Mouse (Mus musculus): ENCODE measurements at regions not wholly inside any gene's neighbourhood (a gene's known extent, or its start where the extent isn't known, plus 50 kb on each side); places are given as distances from the start of the nearest gene placed in this dataset.

DNA sequence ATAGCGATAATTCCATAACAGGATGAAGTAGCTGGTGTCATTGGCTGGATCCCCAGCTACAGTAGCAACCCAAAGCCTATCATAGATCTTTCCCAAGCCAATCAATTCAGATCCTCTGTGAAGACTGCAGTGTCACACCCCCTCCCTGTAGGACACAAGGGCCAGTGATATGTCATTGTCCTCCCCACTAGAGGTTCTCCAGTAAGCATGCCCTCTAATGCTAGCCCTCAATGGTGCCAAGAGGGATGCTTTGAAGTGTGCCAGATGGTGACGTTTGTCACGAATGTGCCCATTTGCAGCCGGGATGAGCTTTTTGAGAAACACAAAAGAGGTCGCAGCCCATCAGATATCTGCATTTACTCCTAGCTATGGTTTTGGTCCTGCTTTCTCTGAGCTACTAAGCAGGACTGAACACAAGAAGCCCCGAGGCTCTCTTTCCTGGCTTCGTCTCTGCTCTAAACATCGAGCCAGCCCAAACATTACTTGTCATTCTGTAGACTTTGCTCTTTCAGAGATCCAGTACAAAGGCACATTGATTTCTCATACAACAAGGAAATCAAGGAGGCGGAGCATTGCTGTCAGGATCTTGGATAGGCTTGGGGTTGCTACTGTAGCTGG is 214.2 kb downstream of the Gm19410 start:
- intact Hi-C loops (cut with DNase I; ENCODE audit: low total_unique reads), result no loop called here
- DNase-seq, result no peak

DNA sequence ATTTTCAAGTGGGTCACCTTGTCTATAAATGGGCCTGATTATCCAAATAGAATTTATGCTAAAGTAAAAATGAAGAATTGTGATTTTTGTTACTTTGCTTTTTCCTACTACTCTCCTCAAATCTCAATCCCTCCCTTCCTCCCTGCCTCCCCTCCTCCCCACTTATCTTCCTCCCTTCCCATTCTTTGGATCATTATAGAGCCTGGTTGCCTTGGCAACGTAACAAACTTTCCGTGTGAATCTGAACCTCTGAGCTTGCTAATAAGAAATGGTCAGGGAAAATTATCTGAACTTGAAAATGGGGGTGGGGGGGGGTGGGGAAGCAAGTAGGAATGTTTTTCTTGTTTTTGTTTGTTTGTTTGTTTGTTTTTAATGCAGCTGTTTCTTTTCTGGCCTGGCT is 217.5 kb downstream of the Gm19410 start:
- DNase-seq, result no peak
- intact Hi-C loops (cut with DNase I; ENCODE audit: low total_unique reads), result no loop called here

DNA sequence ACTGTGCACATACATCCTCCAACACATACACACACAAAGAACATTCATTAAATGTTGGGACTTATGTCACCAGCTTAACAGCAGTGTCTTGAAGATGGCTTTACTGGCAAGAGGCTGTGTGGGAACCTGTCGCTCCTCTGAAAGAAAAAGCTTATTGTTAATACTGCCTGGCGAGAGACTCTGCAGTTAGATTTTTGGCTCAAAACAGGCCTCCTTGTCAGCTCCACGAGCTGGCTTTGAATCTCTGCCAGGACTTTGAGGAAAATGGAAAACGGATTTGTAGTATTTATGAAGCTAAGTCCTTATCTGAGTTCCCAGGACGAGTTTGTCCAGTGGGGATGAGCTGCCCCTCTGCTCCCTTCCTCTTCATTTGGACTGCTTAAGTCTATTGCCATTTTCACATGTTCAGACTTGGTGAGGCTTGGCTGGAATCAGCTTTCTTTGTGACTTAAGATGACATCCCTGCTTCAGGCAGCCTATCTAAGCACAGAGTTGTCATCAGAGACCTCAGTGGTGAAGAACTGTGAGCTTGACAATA is 219.6 kb downstream of the Gm19410 start:
- no peak for DNase-seq
- intact Hi-C loops (cut with DNase I; ENCODE audit: low total_unique reads), result no loop called here

DNA sequence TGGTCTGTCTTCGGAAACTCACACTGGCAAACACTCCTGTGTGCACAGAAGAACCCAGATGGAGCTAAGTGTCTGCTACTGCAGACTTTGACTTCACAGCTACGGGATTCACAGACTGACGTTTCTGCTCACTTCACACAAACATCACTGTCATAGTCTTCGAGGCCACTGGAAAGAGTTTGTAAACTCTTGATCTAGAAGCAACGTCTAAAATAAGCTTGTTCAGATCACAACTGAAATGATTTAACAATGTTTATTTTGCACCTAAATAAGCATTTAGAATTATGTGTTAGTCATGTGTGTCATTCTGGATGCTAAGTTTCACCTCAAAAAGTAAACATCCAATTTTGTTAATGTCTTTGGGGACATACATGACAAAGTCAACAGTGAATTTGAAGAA is 221.7 kb downstream of the Gm19410 start:
- intact Hi-C loops (cut with DNase I; ENCODE audit: low total_unique reads), result no loop called here
- DNase-seq, result no peak

DNA sequence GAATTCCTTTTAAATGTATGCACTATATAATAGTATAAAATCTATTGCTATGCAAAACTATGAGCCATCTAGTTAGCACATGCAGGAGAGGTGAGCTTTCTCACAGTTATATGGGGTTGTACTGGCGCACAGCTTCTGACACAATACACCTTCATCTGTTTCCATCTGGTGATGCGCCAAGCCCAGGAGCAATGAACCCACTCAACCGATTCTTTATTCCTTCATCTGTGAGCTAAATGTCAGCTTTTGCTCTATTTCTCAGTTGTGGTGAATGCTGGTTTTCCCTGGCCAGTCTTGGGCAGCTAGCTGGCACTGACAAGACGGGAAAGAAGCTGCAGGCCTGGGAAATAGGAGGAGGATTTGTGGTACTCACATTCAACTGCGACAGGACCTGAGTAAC is 225.4 kb downstream of the Gm19410 start:
- intact Hi-C loops (cut with DNase I; ENCODE audit: low total_unique reads), result no loop called here
- DNase-seq, result no peak

DNA sequence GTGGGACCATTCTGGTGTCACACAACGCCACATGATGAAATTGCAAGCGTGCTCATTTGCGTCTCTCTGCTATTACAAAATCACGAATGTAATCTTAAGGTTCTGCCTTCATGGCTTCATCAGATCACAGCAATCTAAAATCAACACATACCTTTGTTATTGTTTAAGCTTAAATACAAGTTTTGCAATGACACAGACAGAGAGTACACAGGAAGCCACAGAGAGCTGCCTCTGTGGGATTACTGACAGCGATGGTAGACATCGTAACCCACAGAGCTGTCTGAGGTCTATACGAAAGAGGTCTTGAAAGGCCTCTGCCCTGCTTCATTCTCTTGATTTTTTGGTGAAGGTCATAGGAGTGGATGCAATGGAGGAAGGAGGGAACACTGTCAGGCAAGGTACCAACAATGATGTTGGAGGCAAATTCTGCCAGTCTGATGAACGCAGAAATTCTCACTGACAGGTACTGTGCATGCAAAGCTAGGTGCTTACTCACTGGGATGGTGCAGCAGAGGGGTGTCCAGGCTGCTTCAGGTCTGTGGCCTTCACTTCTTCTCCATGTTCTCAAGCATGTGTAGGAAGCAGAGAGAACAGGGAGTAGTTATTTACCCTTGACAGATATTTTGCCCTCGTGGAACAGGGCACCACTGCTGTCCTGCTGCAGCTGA is 226.5 kb downstream of the Gm19410 start:
- no peak for DNase-seq
- intact Hi-C loops (cut with DNase I; ENCODE audit: low total_unique reads), result no loop called here

DNA sequence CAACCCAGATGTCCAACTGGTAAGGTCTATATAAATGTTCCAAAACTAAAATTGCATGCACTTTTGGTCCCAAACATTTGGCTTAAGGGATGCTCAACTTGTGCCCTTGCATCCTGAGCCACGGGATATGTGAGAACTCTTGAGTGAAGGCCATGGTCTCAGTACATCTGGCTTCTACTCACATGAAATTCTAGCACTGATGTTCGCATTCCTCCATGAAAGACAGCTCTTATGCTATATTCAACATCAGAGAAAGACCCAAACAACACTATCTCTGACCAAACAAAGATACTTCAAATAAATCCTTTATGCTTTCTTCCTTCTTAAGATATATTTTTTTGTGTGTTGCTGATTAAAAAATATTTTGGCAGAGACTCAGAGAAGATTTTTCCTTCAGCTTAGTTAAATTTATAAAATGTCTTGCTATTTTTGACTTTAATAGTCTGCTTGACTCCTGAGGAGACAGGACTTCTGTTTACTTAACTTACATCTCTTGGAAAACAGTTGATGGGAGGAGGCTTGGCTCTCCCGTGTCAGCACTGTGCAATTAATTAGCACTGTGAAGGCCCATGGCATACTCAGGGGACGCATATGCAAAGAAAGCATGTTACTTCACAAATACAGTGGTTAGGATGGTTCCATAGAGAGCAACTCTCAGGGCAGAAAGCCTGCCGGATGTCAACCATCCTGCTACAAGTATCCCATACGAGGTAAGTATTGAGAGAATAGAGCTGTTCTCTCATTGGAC is 230.9 kb downstream of the Gm19410 start:
- intact Hi-C loops (cut with DNase I; ENCODE audit: low total_unique reads), result no loop called here
- DNase-seq, result no peak

DNA sequence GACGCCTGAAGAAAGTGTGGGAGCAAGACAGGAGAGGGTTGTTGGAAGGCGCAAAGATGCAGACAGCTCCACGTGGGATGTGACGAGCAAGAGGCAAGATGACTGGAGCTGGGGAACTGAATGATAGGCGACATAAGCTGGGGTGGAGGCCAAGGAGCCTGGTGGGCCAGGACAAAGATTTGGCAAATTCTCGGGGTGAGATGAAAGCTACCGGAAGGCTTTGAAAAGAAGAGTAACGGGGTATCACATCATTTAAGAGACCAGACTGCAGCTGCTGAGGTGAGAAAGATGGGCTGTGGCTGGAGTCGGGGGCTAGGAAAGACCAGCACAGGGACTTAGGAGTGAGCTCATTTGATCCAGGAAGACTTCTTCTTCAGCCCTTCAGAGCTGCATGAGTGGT is 234.0 kb downstream of the Gm19410 start:
- intact Hi-C loops (cut with DNase I; ENCODE audit: low total_unique reads), result no loop called here
- no peak for DNase-seq

DNA sequence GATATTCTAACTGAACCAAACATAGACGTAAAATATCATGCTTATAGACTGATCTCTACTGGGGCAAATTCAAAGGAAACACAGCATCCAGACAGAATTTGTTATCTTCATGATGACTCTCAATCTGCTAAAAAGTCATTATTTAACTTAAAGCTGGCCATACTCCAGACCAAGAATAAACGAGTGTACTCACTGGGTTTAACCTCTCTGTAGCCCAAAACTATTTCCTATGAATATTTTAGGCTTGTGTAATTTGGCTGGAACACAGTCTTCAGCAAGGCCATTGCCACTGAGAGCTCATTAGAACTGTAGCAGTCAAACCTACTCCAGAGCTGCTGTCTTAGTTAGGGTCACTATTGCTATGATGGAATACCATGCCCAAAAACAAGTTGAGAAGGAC is 238.8 kb downstream of the Gm19410 start:
- intact Hi-C loops (cut with DNase I; ENCODE audit: low total_unique reads), result no loop called here

DNA sequence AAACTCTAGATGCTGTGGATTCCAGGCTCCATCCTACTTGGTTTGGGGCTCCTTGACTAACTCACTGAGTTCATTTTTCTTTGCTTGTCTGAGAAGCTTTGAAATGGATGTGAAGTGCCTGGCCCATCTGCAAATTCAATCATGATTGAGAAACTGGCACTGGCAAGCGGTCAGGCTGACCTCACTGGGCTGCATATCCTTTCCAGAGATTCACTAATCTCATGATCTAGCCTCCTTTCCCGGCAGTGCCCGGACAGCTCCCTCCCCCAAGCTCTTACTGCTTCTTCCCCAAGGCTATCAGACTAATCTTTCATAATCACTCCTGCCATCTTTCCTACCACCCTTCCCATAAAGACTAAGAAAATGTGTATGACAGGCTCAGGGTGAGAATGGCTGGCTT is 239.9 kb downstream of the Gm19410 start:
- DNase-seq, result no peak
- intact Hi-C loops (cut with DNase I; ENCODE audit: low total_unique reads), result no loop called here

More for the DNA sequence above, 238.8 kb downstream of the Gm19410 start:
- no peak for DNase-seq

DNA sequence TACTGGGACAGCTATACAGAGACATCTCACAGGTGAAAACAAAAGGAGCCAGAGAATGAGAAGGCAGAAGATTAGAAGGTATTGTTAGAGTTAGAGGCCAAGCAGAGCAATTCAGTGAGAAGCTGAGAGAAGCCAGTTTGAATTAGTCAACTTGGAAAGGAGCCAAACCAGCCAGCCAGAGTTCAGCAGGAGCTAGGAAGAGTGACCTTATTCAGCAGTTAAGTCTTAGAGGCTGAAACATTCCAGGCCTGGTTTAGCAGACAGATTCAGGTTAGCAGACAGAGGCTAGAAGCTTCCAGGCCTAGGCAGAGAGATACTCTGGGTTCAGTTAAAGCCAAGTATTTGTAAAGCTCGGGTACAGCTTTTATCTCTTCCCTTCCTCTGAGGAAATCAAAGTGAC is 242.1 kb downstream of the Gm19410 start:
- DNase-seq, result no peak
- intact Hi-C loops (cut with DNase I; ENCODE audit: low total_unique reads), result no loop called here

DNA sequence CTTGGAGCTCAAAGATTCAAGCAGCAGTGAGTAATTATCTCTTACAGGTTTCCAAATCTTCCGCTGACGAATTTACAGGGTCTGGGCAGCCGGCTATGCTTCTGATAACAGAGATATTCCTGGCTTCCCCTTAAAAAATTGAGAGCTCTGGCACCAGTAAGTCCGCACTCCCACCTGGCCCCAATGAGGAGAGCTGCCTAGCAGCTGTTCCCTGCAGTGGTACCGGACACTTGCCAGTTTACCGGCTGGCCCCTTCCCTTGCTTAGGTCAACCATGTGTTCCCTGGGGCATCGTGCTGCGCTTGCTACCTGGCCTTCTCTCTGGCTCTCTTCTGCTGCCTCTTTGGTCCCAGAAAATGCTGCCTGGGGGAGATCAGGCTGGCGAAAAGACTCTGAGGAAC is 244.0 kb downstream of the Gm19410 start:
- no peak for DNase-seq
- intact Hi-C loops (cut with DNase I; ENCODE audit: low total_unique reads), result no loop called here

DNA sequence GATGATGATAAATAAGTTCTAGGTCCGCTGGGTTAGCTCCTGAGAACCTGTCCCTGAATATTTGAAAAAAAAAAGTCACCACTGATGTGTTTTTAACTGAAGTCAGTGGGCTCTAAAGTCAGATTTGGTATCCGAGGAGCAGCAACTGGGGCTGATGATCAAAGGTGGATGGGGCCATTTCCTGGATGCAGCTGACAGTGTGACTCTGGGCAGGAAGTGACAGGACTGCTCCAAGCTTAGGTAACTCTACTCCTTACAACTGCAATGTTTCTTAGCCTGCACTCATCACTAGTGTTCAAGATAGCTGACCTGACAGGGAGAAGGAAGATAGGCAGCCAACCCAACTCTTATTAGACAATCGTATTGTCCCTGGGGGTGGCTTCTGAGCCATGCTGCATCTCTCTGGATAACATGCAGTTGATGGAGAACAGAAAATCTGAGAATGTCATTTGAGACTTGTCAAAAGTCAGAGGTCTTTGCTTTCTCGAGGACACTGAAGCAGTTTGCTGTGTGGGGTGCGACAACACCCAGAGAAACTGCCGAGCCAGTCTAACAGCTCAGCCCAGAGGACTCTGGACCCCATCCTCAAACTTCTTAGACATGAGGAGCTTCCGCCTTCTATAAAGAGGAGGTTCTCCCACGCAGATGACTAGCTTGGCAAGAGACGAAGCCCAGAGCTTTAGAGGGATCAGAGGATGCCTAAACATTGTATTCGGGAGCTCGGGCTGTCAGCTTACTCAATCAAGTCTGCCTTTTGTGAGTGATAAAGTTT is 245.0 kb downstream of the Gm19410 start:
- intact Hi-C loops (cut with DNase I; ENCODE audit: low total_unique reads), result no loop called here
- no peak for DNase-seq

DNA sequence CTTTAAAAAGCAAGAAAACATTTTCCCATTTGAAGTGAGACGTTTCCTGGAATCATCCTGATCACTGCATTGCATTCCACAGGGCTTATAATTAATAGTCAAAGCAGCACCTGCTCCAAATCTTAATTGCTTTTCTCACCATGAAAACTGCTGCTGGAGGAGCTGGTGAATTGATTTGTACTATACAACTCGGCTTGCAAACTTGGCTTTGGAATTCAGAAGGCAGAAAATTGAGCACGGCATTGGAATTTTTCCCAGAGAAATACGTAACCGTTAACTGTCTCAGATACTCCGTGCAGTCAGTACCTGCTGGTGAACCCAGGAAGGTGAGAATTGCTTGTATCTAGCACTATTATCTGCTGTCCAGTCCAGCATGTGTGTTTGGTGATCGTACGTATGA is 249.3 kb downstream of the Gm19410 start:
- intact Hi-C loops (cut with DNase I; ENCODE audit: low total_unique reads), result no loop called here
- no peak for DNase-seq

DNA sequence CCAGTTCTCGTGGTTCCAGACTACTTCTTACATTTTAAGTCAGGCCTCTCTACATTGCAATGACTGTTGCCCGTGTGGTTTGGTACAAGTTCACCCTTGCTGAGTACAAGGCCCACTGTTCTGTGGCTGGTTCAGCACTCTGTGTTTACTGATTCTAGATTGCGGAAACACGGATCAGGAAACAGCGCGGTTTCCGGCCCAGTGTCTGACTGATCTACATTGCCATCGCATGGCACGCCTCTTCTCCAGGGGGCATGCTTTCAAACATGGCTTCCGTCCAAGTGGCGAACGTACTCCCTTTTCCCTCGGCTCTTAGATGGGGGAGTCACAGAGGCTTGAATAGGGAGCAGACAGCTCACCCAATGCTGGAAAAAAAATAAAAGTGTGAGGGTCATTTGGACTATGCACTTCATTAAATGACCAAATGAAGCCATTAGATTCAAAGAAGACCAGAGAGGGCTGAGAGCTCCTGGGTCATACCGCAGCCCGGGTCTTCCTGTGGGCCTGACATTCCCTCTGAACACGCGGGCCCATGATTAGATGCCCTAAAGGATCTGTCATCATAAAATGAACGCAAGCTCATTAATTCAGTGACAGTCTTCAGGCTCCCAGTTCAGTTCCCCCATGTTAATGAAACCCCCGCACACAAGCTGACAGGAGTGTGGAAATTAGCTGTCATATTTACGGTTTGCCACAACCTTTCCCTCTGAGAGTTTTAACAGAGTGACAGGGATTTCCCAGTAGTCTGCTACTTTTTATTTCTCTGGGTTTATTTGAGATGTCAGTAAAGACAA is 250.9 kb downstream of the Gm19410 start:
- DNase-seq, result no peak
- intact Hi-C loops (cut with DNase I; ENCODE audit: low total_unique reads), result no loop called here

DNA sequence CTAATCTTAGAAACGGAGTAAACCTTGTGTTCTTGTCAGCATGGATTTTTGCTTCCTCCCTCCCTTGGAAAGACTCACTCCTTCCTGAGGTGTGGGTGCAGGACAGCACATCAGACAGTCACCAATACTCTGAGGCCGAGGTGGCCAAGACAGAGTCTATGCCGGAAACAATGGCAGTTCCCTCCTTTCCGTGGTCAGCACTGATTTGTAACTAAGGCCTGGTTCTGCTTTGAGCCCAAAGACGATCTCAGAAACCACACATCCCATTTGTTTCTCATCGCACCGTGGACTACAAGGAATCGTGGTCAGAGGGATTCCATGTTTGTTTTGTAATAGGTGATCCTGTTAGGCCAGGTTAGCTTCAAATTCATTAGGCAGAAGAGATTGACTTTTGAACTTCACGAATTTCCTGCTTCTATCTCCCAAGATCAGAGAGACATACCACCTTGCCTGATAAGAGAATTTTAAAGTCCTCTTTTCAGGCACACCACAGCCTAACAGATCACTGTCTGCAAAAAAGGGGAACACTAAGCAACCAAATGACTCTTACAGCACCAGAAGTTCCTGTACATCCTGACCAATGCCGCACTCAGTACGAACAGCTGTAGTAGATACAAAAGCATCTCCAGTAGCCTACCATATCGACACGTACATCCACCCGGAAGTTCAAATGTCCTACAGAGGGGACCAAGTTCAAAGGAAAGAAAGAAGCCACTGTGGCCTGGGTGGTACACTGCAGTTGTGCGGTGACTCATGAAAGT is 253.6 kb downstream of the Gm19410 start:
- intact Hi-C loops (cut with DNase I; ENCODE audit: low total_unique reads), result no loop called here

DNA sequence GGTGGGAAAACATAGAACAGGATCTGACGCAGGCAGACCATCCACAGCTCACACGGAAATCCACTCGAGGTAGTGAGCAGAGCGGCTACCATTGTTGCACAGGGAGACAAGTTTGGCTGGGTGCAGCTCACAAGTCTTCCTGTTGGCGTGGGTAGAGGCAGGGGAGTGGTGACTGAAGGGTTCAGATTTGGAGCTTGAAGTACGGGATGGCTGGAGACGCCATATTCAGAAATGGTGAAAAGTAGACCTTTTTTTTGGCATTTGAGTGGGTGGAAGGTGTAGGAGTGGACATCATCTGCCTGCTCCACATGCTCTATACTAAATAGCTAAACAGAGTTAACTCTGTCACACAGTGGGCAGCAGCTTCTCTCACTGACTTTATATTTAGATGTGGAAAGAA is 254.3 kb downstream of the Gm19410 start:
- no peak for DNase-seq
- intact Hi-C loops (cut with DNase I; ENCODE audit: low total_unique reads), result no loop called here

More for the DNA sequence above, 253.6 kb downstream of the Gm19410 start:
- DNase-seq, result no peak

DNA sequence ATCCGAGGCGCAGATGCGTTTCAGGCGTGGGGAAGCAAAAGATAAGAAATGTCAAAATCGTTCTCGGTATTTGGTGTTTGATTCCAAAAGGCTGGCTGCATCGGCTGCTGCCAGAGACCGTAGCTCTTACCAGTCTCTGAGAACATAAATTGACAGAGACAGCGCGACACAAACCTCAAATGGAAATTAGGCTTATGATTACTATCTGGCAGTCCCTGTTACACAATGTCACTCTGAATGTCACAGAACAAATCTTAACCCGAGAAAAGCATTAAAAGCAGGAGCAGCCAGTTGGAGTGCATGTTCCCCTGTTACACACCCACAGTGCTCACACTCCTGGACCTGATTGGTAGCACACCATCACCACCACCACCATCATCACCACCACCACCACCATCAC is 262.0 kb downstream of the Gm19410 start:
- no peak for DNase-seq
- intact Hi-C loops (cut with DNase I; ENCODE audit: low total_unique reads), result no loop called here
